Mouse (Mus musculus) neural tube, embryonic 14.5 days (tissue): ENCODE measurements at regions not wholly inside any gene's neighbourhood (a gene's known extent, or its start where the extent isn't known, plus 50 kb on each side); places are given as distances from the start of the nearest gene placed in this dataset.

Source experiments
- ATAC-seq: fragments of 200-750 bp; cut with Nextera tagmentation; 2 replicates; pipeline ENCODE4 v1.8.0; 2017; ENCODE audit warnings: low read depth, mild to moderate bottlenecking, moderate TSS enrichment, moderate library complexity
- H3K27ac ChIP-seq: fragments of 300-500 bp; sonication (generic); 2 replicates; pipeline ENCODE4 v1.5.1; 2014; ENCODE audit warnings: low read depth, mild to moderate bottlenecking, control low read depth, low read length, moderate library complexity, mixed read lengths
- H3K27me3 ChIP-seq: fragments of 300-500 bp; sonication (generic); 2 replicates; pipeline ENCODE4 v1.6.1; 2014; ENCODE audit warnings: low read length; ENCODE audit not compliant: control insufficient read depth, insufficient read depth
- H3K36me3 ChIP-seq: fragments of 300-500 bp; sonication (generic); 2 replicates; pipeline ENCODE4 v1.6.1; 2014; ENCODE audit warnings: low read length, mixed read lengths; ENCODE audit not compliant: control insufficient read depth, insufficient read depth
- H3K4me1 ChIP-seq: fragments of 300-500 bp; sonication (generic); 2 replicates; pipeline ENCODE4 v1.6.1; 2014; ENCODE audit warnings: low read length; ENCODE audit not compliant: control insufficient read depth, insufficient read depth
- H3K4me2 ChIP-seq: fragments of 300-500 bp; sonication (generic); 2 replicates; pipeline ENCODE4 v1.6.1; 2014; ENCODE audit warnings: mild to moderate bottlenecking, low read depth, low read length, control low read depth
- H3K4me3 ChIP-seq: fragments of 300-500 bp; sonication (generic); 2 replicates; pipeline ENCODE4 v1.5.1; 2014; ENCODE audit warnings: low read depth, low read length, control low read depth, mixed read lengths
- H3K9ac ChIP-seq: fragments of 300-500 bp; sonication (generic); replicated peaks from 2 replicates; pipeline ENCODE4 v1.6.1; 2014; ENCODE audit warnings: low read depth, mild to moderate bottlenecking, control low read depth, low read length, mixed read lengths
- H3K9me3 ChIP-seq: fragments of 300-500 bp; sonication (generic); 2 replicates; pipeline ENCODE4 v1.6.1; 2016; ENCODE audit warnings: low read length; ENCODE audit not compliant: control insufficient read depth
- WGBS: fragments of 180-500 bp; shearing (Covaris S2); extraction: QIAGEN DNeasy Blood & Tissue Kit; methylation state at CpG from one replicate; pipeline ENCODE4 v1.1.7; 2014; 5-methylcytosine and 5-hydroxymethylcytosine counted together

- H3K4me2 ChIP-seq: no peak overlapping the region
- H3K9ac ChIP-seq: no peak overlapping the region
- H3K36me3 ChIP-seq: no peaks in the 10 kb centered on the region
- no peaks in the 10 kb centered on the region for H3K27me3 ChIP-seq
- 13% methylated on average over 6 of the region's 6 CpGs for WGBS
- H3K27ac ChIP-seq: no peak overlapping the region
- no peaks in the 10 kb centered on the region for H3K9me3 ChIP-seq
- no peak overlapping the region for H3K4me3 ChIP-seq
- H3K4me1 ChIP-seq: peaks cover 9% of the 10 kb centered on the region; the same call in 1 of the 2 replicates
- no peak for ATAC-seq
These were observed 256.1 kb upstream of the Jarid2 start for GRCm38 (mm10) chr13:44473200-44473599.

DNA sequence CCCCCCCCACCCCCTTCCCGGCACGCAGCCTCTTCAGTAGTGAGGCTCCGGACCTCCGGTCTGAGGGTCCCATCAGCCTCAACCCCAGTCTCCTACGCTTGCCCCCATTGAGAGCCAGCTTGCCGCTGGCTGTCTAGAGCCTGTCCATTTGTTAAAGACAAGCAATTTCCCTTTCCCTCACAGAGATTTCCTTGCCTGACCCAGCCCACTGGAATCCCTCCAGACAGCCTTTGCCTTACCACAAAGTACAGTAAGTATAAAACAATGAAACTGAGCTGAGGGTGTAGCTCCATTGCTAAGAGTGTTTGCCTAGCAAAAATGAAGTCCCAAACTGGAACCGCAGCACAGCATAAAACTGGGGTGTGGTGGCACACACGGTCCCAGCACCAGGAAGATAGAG lies 252.4 kb upstream of the Jarid2 start:
- Histone ChIP-seq H3K36me3 (no peaks in the 10 kb centered on the region), H3K4me2 (no peak overlapping the region), H3K27ac (no peak overlapping the region), H3K9me3 (no peaks in the 10 kb centered on the region), H3K4me3 (no peak overlapping the region), H3K27me3 (no peaks in the 10 kb centered on the region), H3K9ac (no peak overlapping the region), H3K4me1 (peaks cover 9% of the 10 kb centered on the region; the same call in 1 of the 2 replicates)
- 44% methylated on average over 8 of the region's 8 CpGs for WGBS
- no peak for ATAC-seq

GRCm38 (mm10) chr13:44480128-44480527 lies 249.1 kb upstream of the Jarid2 start:
- Histone ChIP-seq H3K4me1 (no peaks in the 10 kb centered on the region), H3K36me3 (no peaks in the 10 kb centered on the region), H3K4me2 (no peak overlapping the region), H3K4me3 (no peak overlapping the region), H3K9ac (no peak overlapping the region), H3K27me3 (no peaks in the 10 kb centered on the region), H3K27ac (no peak overlapping the region), H3K9me3 (no peaks in the 10 kb centered on the region)
- WGBS: 89% methylated on average over 7 of the region's 7 CpGs
- ATAC-seq: no peak

- H3K36me3 ChIP-seq: no peaks in the 10 kb centered on the region
- H3K27me3 ChIP-seq: no peaks in the 10 kb centered on the region
- no peak overlapping the region for H3K4me3 ChIP-seq
- no peak overlapping the region for H3K27ac ChIP-seq
- no peak overlapping the region for H3K9ac ChIP-seq
- WGBS: 89% methylated on average over 7 of the region's 7 CpGs
- no peak overlapping the region for H3K4me2 ChIP-seq
- no peak for ATAC-seq
- no peaks in the 10 kb centered on the region for H3K9me3 ChIP-seq
- H3K4me1 ChIP-seq: no peaks in the 10 kb centered on the region
These were observed 246.6 kb upstream of the Jarid2 start for GRCm38 (mm10) chr13:44482661-44483060.

- no peak for ATAC-seq
- WGBS: 69% methylated on average over 14 of the region's 14 CpGs
These were observed 244.5 kb upstream of the Jarid2 start for GRCm38 (mm10) chr13:44484582-44485329.

GRCm38 (mm10) chr13:44490935-44491465 lies 238.3 kb upstream of the Jarid2 start:
- Histone ChIP-seq H3K4me1 (no peaks in the 10 kb centered on the region; the same call in 1 of the 2 replicates), H3K27ac (no peak overlapping the region), H3K4me2 (no peak overlapping the region), H3K4me3 (no peak overlapping the region), H3K27me3 (no peaks in the 10 kb centered on the region), H3K36me3 (no peaks in the 10 kb centered on the region), H3K9me3 (no peaks in the 10 kb centered on the region), H3K9ac (no peak overlapping the region)
- 73% methylated on average over 4 of the region's 4 CpGs for WGBS
- no peak for ATAC-seq

More at GRCm38 (mm10) chr13:44484582-44485329, 244.5 kb upstream of the Jarid2 start:
- no peak overlapping the region for H3K4me3 ChIP-seq
- no peaks in the 10 kb centered on the region for H3K27me3 ChIP-seq
- no peaks in the 10 kb centered on the region for H3K36me3 ChIP-seq
- H3K9ac ChIP-seq: no peak overlapping the region
- no peak overlapping the region for H3K4me2 ChIP-seq
- H3K4me1 ChIP-seq: no peaks in the 10 kb centered on the region
- H3K9me3 ChIP-seq: no peaks in the 10 kb centered on the region
- H3K27ac ChIP-seq: no peak overlapping the region

GRCm38 (mm10) chr13:44493884-44494283 lies 235.4 kb upstream of the Jarid2 start:
- H3K9me3 ChIP-seq: no peaks in the 10 kb centered on the region
- no peak for ATAC-seq
- no peaks in the 10 kb centered on the region for H3K27me3 ChIP-seq
- H3K4me1 ChIP-seq: no peaks in the 10 kb centered on the region; the same call in 1 of the 2 replicates
- H3K36me3 ChIP-seq: no peaks in the 10 kb centered on the region
- no peak overlapping the region for H3K9ac ChIP-seq
- no peak overlapping the region for H3K4me3 ChIP-seq
- H3K4me2 ChIP-seq: no peak overlapping the region
- 72% methylated on average over 3 of the region's 3 CpGs for WGBS
- no peak overlapping the region for H3K27ac ChIP-seq

DNA sequence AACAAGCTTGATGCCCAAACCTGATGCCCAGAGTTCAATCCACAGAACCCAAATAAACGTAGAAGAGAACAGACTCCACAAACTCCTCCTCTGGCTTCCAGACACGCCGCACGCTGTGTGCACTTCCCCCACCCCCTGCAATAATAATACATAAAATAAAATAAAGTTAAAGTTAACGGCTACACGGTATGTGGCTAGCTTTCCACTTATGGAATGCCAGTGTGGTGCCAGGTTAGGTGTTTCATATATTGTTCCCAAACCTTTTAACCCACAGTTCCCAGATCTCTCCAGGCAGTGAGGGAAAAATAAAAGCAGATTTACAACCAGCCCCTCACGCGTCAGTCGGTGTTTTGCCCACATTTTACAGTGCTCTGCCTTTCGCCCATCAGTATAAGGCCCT lies 233.8 kb upstream of the Jarid2 start:
- ATAC-seq: no peak
- H3K27me3 ChIP-seq: no peaks in the 10 kb centered on the region
- no peak overlapping the region for H3K4me2 ChIP-seq
- no peak overlapping the region for H3K27ac ChIP-seq
- H3K4me1 ChIP-seq: no peaks in the 10 kb centered on the region; the same call in 1 of the 2 replicates
- WGBS: 55% methylated on average over 10 of the region's 10 CpGs
- H3K9me3 ChIP-seq: no peaks in the 10 kb centered on the region
- no peak overlapping the region for H3K9ac ChIP-seq
- no peaks in the 10 kb centered on the region for H3K36me3 ChIP-seq
- no peak overlapping the region for H3K4me3 ChIP-seq

- Histone ChIP-seq H3K36me3 (no peaks in the 10 kb centered on the region), H3K27me3 (no peaks in the 10 kb centered on the region), H3K4me2 (no peak overlapping the region), H3K4me3 (no peak overlapping the region), H3K4me1 (no peaks in the 10 kb centered on the region; the same call in 1 of the 2 replicates), H3K9me3 (no peaks in the 10 kb centered on the region), H3K9ac (no peak overlapping the region), H3K27ac (no peak overlapping the region)
- ATAC-seq: no peak
- 30% methylated on average over 9 of the region's 9 CpGs for WGBS
These were observed 232.7 kb upstream of the Jarid2 start for GRCm38 (mm10) chr13:44496596-44496995.
